Mouse (Mus musculus) thymus, postnatal 14 days (tissue): Measurements from ENCODE around the gene Creb3l1.
A peak's percentile ranks its signal among the peaks of the same experiment; 100 is the strongest.

Source experiments
- DNase-seq: peaks from one replicate; pipeline ENCODE4 v3.0.0; 2021

The Creb3l1 gene

GRCm38 (mm10) chr2:92024274-92024672 is at the start of gene Creb3l1:
Gene Creb3l1, minus strand, starts transcription at chr2:92024502.
- no peak for DNase-seq

GRCm38 (mm10) chr2:92071143-92071542 is 46.8 kb upstream of the Creb3l1 start:
- no peak for DNase-seq

GRCm38 (mm10) chr2:92069630-92070029 is 45.3 kb upstream of the Creb3l1 start:
- DNase-seq, result no peak

GRCm38 (mm10) chr2:92067600-92067999 is 43.3 kb upstream of the Creb3l1 start:
- DNase-seq, result no peak

- DNase-seq, result no peak
Measured at GRCm38 (mm10) chr2:92066899-92067298, 42.6 kb upstream of the Creb3l1 start.

- no peak for DNase-seq
Measured at GRCm38 (mm10) chr2:92065938-92066337, 41.6 kb upstream of the Creb3l1 start.

GRCm38 (mm10) chr2:92065269-92065888 is 41.1 kb upstream of the Creb3l1 start:
- DNase-seq, result no peak

- DNase-seq, result no peak
Measured at GRCm38 (mm10) chr2:92063106-92063505, 38.8 kb upstream of the Creb3l1 start.

GRCm38 (mm10) chr2:92061337-92061736 is 37.0 kb upstream of the Creb3l1 start:
- DNase-seq, result no peak

GRCm38 (mm10) chr2:92060291-92060690 is 36.0 kb upstream of the Creb3l1 start:
- DNase-seq, result no peak

GRCm38 (mm10) chr2:92059481-92060220 is 35.3 kb upstream of the Creb3l1 start:
- DNase-seq, result peak; percentile 44

GRCm38 (mm10) chr2:92058936-92059335 is 34.6 kb upstream of the Creb3l1 start:
- no peak for DNase-seq

GRCm38 (mm10) chr2:92058469-92058868 is 34.2 kb upstream of the Creb3l1 start:
- peak; percentile 86 for DNase-seq

- no peak for DNase-seq
Measured at GRCm38 (mm10) chr2:92056760-92057159, 32.5 kb upstream of the Creb3l1 start.

- DNase-seq, result peak; percentile 63
Measured at GRCm38 (mm10) chr2:92055831-92056236, 31.5 kb upstream of the Creb3l1 start.

GRCm38 (mm10) chr2:92055101-92055813 is 31.0 kb upstream of the Creb3l1 start:
- DNase-seq, result peak; percentile 92

- no peak for DNase-seq
Measured at GRCm38 (mm10) chr2:92052754-92053153, 28.5 kb upstream of the Creb3l1 start.

- DNase-seq, result no peak
Measured at GRCm38 (mm10) chr2:92052188-92052587, 27.9 kb upstream of the Creb3l1 start.

- DNase-seq, result no peak
Measured at GRCm38 (mm10) chr2:92048034-92048690, 23.9 kb upstream of the Creb3l1 start.

GRCm38 (mm10) chr2:92047601-92048000 is 23.3 kb upstream of the Creb3l1 start:
- DNase-seq, result no peak

- DNase-seq, result no peak
Measured at GRCm38 (mm10) chr2:92043285-92043684, 19.0 kb upstream of the Creb3l1 start.

GRCm38 (mm10) chr2:92041538-92041937 is 17.2 kb upstream of the Creb3l1 start:
- no peak for DNase-seq

- no peak for DNase-seq
Measured at GRCm38 (mm10) chr2:92034273-92034672, 10.0 kb upstream of the Creb3l1 start.
